Mouse (Mus musculus) kidney, embryonic 14.5 days (tissue): ENCODE results near the gene Ifit2. TPM values are rescaled to one million over a fixed set of nuclear protein-coding genes. Genes with fewer than 3 reads are reported as not detected.

Source experiments
- polyA plus RNA-seq: library from polyadenylated mRNA; unstranded; fragments of >200 nt; fragmentation: Nextera tagmentation; extraction: Ambion mirVana; gene quantifications from 2 replicates; pipeline ENCODE4 v1.2.1, GENCODE M21; 2014

Ifit2 gene
- polyA plus RNA-seq, 1 experiment from 2014 or later, result 9.8 TPM

Other genes starting within 250 kb of the Ifit2 start
- 1.4 and 2.1 TPM in 2 replicates for gene Ch25h, start 75.5 kb upstream of the Ifit2 start, polyA plus RNA-seq
- gene Lipa, start 23.2 kb upstream of the Ifit2 start, polyA plus RNA-seq, result 22.0 and 26.7 TPM in 2 replicates
- 0.73 and 0.80 TPM in 2 replicates for gene Ifit3, start 32.8 kb downstream of the Ifit2 start, polyA plus RNA-seq
- gene Ifit1bl1, start 51.3 kb downstream of the Ifit2 start, polyA plus RNA-seq, result 0.20 TPM in 1 of 2 replicates, not detected in the other
- gene Ifit3b, start 57.3 kb downstream of the Ifit2 start, polyA plus RNA-seq, result 0.41 TPM in 1 of 2 replicates, not detected in the other
- gene Ifit1bl2, start 90.0 kb downstream of the Ifit2 start, polyA plus RNA-seq, result 0.11 and 0.16 TPM in 2 replicates
- 0.16 and 0.35 TPM in 2 replicates for gene Ifit1, start 90.2 kb downstream of the Ifit2 start, polyA plus RNA-seq
- gene Slc16a12, start 196.6 kb downstream of the Ifit2 start, polyA plus RNA-seq, result 2.7 and 7.4 TPM in 2 replicates